Mouse (Mus musculus) retina, adult 2 months (tissue): ENCODE measurements at regions not wholly inside any gene's neighbourhood (a gene's known extent, or its start where the extent isn't known, plus 50 kb on each side); places are given as distances from the start of the nearest gene placed in this dataset.

Source experiments
- DNase-seq: peaks from one replicate; pipeline ENCODE4 v3.0.0-alpha.2; 2012; ENCODE audit warnings: low read depth, low spot score

DNA sequence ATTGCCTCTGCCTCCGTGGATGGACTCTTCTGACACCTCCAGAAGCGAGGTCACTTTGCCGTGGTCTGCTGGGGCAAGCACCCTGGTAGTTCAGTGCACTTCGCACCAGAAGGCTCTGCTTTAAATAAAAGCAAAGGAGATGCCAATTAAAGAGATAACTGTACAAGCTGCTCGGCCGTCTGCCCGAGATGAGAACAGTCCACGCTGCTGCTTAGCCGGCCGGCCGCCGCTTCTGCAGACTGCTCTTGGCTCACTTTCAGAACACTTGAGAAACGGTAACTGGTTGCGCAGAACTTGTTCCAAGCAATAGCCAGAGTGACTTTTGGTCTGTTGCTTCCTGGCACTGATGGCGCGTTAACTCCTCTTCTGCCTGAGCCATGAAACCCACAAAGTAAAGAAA is 121.0 kb upstream of the Rreb1 start:
- DNase-seq = no peak

DNA sequence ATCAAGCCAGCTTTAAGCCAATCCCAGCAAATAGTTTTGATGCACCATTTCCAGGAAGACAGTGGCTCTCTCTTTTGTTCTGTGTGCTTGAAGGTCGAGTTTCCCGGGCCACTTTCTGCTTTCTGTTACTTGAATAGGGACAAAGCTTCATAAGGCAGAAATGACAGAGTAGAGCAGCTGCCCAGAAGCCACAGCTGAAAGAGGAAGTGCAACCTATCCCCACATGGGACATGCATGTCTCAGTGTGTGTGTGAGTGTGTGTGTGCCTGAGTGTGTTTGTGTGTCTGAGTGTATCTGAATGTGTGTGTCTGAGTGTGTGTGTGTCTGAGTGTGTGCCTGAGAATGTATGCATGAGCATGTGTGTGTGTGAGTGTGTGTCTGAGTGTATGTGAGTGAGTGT is 120.2 kb upstream of the Rreb1 start:
- no peak for DNase-seq

DNA sequence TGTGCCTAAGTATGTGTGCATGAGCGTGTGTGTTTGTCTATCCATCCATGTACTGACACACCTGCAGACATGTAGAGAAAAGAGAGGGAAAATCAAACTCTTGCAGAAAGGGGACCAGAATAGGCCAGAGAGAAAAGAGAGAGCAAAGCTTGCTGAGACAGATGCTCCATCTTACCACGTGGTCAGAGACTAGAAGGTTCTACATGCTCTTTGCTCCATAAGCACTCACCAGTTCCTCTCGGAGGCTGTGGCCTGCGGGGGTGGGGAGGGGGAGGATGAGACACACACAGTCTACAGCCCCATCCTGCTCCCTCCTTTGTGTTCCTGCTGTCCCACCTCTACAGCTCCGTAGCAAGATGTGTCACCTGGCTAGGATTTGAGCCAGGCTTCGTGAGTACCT is 119.7 kb upstream of the Rreb1 start:
- DNase-seq = no peak

DNA sequence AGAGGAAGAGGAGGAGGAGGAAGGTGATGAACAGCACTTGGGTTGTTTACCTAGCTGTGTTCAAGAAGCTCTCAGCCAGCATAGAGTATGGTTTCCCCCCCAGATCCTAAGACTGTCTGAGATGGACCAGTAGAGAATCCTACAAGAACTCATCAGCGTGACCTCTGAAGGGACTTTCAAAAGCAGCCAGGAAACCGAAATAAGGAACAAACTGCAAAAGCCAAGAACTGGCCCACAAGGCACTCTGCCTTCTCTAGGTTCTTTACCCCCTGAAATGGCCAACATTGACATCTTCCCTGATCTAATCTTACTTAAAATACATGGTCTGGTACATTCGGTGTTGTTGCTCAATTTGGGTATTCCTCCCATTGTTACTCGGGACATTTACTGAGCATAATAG is 118.1 kb upstream of the Rreb1 start:
- DNase-seq = no peak

DNA sequence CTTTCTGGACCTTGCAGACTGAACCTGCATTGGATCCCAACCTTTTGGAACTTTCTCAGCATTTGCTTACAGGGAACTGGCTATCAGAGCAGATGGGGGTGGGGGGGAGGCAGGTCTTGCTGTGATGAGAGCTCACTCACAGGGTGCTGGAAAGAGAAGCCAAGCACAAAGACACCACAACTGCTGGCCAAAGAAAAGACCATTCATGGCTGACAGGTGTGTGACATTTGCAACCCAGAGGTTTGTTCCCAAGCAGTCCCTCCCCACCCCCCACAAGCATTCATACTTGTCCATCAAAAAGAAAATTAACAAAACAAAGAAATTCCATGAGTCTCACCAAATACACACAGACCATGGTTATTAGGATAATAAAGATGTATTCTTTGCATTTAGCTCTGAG is 117.5 kb upstream of the Rreb1 start:
- DNase-seq = no peak

DNA sequence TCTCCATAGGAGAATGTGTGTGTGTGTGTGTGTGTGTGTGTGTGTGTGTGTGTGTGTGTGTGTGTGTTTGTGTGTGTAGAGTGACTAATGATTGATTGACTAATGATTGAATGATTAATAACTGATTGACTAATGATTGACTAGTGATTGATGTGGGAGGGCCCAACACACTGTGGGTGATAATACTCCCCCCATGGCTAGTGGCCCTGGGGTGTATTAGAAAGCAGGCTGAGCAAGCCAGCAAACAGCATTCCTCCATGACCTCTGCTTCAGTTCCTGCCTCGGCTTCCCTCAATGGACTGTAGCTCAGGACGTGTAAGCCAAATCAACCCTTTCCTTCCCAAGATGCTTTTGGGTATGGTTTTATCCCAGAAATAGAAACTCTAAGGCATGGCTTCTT is 114.1 kb upstream of the Rreb1 start:
- no peak for DNase-seq

DNA sequence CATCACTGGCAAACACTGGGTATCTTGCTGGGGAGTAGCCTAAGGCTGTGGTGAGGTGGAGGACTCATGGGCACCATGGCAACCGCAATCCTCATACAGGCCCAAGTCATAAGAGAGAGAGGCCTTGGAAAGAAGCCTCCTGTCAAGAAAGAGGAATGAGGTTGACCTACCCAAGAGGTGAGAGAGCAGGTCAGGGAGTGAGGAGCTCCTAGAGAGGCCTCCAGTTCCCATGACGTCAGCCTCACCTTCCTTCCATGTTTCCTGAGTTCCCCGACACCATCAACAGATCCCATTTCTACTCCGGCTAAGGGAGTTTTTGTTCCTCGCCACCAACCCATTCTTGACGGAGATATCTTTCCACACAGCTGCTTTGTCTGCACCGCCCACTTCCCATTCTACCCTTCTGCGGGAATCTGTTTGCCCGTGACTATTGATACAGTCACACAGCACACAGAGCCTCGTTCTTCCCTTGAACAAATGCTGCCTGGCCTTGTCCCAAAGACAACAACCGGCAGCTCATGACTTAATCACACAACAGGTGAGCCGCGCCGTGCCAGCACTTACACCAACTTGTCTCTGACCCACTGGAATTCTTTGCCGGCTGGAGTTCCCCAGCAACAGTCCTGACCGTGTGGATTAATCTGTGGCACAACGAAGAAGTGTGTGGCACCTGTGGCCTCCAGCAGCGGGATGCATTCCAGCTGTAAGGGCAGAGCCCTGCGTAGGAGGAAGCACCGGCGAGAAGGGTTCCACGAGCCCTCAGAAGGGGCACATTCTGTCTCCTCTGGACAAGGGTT is 111.8 kb upstream of the Rreb1 start:
- DNase-seq = no peak

DNA sequence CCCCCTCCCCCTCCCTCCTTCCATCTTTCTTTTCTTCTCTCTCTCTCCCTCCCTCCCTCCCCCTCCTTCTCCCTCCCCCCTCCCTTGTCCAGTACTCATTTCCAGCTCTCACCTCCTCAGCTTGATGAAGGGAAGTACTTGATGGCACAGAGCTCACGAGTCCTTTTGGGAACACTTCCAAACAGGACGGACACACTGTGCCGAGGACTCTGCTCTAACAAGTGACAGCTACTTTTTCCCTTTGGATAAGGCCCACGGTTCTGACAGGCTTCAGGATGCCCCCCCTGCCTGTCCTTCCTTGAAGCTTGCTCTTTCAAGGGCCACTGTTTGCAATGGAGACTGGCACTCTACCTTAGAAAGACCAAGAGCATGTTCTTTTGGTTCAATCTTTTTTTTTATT is 110.8 kb upstream of the Rreb1 start:
- no peak for DNase-seq

DNA sequence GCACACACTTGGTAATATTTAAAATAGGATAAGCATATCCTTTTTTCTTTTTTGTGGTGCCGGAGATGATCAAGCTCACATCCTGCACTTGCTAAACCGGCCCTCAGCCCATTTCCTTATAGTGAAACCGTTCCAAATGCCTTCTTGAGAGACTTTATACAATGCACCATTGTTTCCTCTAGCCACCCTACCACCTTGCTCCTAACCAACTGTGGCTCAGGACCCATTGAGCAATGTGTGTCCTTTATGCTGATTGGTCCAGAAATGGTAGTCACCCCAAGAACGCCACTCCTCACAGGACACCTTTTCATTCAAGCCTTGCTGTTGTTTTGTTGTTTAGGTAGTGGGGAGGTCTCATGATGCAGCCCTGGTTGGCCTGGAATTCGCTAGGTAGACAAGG is 110.3 kb upstream of the Rreb1 start:
- DNase-seq = no peak

DNA sequence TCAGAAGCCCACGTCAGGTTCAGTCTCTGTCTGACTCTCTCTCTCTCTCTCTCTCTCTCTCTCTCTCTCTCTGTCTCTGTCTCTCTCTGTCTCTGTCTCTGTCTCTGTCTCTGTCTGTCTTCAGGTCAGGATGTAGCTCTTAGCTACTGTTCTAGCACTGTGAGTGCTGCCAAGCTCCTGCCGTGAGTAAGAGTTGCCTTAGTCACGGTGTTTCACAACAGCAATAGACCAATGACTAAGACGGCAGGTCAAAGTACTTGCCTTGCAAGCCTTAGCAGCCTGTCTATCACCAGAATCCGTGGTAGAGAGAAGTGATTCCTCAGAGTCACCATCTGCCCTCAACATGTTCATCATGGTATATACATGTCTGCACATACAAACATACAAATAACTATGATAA is 107.1 kb upstream of the Rreb1 start:
- no peak for DNase-seq

DNA sequence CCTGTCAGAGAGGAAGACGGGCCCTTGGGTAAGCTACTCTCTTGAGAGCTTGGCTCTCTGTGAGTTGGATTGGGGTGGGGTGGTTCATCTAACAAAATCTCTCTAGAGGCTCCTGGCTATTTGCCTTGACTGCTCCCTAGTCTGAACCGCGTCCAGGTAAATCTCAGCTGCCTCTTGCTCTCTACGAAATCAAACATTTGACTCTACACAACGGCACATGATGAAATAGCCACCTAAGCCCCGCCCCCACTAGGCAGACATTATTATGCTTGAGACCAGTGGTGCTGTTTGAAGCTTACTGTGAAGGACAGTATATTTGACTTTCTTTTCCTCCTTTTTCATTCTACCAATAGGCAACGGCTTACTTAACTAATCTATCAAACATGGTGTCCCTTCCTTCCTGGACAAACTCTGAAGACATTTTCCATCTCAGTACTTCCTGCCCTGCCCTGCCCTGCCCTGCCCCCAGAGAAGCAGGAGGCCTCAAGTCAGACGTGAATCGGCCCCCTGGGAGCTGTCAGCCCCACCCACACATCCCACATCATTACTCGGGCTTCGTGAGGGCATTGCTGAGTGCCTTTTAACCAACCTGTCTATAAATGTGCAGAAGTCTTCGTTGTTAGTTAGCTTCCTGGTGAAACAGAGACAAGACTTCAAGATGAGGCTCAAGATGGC is 103.4 kb upstream of the Rreb1 start:
- DNase-seq = no peak

DNA sequence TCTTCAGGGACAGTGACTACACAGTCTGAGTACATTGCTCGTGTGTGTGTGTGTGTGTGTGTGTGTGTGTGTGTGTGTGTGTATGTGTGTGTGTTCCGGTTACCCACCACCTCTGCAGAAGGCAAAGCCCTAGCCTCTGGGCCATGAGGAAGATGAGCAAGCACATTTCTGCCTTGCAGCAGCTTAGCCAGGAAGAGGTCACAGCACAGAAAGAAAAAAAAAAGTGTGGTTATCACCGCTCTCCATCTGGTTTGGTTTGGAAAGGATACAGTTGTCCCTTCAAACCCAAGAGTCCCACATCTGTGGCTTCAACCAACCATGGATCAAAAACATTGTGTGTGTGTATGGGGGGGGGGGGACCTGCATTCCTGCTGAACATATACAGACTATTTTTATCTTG is 102.5 kb upstream of the Rreb1 start:
- DNase-seq = no peak

DNA sequence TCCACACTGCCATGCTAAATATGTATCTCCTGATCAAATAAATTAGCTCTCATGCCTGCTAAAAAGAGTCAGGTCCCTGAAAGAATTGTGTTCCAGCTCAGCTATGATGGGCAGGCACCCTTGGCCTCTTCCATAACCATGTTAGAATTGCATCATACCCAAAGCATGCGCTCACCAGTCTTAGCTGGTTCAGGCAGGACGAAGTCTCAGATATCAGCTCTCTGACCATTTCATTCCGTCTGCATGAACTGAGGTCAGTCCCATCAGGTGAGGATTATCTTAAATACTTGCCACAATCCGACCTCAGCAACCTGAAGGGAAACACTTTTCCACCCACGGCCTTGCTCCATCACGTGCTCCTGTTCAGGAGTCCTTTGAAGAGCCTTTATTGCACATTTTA is 101.3 kb upstream of the Rreb1 start:
- DNase-seq = no peak

DNA sequence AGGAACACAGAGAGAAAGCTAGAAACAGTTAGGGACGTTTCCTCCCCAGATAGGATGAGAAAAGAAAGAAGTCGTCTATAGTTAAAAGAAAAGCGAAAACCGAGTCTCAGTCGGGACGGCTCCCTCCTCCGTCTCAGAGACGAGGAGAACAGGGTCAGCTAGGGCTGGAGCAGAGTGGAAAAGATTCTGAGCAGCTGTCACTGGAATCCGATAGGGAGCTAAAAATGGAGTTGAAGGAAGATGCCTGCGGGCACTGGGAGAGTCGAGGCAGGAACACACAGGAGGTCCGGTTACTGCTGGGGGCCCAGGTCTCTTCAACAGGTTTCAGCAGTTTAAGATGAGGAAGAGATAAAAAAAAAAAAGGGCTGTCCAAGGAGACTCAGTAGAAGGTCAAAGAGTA is 99.9 kb upstream of the Rreb1 start:
- DNase-seq = no peak

DNA sequence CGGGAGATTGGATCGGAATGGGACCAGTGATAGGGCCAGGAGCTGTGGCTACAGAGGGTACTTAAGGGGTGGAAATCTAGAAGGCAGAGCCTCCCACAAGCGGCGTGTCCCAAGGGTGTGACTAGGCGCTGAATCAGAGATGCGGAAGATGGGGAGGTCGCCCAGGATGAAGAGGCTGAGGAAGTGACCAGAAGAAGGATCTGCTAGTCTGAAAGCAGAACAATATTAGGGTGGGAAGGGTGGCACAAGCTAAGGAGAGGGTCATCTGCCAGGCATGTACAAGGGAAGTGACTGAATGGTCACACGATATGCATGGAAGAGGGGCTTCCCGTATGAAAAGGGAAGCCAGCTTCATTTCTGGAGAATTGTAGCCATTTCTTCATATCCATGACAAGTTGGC is 99.4 kb upstream of the Rreb1 start:
- no peak for DNase-seq

DNA sequence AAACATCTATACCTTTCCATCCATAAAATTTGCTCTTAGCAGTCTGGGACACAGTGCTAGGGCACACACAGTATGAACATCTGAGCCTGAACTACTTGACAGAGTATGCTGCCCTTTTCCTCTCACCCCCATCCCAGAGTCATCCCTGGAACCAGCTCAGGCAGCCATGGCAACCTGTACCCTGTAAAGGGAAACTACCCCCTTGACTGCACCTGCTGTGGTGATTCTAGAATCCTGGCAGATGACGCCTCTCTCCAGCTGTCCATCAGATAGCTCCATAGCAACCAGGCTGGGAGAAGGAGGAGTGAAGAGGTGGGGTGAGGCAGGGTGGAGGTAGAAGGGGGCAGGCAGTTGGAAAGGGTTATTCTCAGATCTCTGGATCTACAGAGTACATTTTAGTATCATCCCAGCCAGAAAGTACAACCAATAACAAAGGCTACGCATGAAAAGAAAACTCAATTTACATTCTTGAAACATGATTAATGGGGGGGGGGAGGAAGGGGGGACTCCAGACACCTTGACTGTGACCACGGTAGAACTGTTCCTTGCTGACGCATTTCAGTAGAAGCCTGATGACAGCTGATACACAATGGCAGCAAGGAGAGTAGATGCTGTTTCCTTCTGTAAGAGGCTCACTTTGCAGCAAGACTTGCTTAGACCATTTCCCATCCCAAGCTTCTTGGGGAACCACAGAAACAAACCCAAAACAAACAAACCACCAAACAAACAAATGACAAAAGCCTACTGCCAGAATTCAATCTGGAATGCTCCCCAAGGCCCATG is 97.2 kb upstream of the Rreb1 start:
- DNase-seq = no peak

DNA sequence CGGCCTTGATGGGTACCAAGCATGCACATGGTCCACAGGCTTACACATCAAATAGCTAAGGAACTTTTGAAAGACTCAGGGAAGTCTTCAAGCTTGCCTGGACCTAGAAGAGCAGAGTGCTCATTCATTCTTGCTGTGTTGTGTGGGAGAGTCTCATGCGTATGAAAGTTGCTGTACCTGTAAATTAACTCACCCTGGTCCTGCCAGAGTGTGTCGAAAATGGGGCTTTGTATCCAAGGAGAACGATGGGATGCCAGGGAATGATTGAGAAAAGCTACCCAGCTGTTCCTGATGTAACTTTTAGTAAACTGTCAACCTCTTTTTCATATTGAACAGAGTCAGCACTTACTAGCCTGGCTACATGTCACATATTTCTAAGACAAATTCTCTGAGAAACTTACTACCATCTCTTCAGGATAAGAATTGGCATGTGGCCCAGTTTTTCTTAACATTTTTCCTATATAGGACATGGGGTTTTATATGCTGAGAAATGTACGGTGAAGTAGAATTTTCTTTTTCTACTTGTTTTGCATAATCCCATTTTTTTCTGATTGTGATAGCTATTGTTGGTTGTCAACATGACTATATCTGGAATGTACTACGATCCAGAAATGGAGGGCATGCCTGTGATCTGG is 95.0 kb upstream of the Rreb1 start:
- DNase-seq = no peak

DNA sequence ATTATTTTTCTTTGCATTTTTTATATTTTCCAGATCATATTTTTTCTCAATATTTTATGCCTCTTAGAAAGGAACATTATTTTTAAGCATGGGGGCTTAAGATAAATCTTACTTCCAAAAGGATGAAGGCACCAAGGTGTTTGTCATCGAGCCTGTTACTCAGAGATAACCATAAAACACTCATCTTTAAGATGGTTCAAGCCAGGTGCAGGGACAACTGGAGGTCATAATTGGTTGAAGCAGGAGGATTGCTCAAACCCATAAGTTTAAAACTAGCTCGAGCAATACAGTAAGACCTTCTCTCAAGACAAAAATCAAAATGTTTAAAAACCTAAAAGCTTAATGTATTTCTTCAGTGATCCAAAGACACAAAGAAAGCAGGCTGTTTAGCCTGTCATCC is 92.6 kb upstream of the Rreb1 start:
- no peak for DNase-seq

DNA sequence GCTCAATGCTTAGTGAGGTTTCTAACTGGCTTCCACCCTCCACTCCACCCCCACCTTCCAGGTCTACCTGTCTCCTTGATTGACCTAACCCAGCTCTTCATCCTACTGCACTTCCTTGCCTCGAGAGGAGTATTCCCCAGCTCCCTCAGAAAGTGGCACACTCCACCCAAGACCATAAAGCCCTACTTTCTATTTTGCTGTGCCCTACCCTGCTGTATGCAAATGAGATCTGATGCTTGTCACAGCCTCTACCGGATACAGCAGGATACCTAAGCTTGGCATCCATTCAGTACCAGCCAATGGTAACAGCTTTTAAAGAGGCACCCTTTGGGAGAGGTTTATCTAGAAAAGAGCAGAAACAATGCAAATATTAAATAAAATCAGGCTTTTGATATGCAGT is 92.1 kb upstream of the Rreb1 start:
- no peak for DNase-seq

DNA sequence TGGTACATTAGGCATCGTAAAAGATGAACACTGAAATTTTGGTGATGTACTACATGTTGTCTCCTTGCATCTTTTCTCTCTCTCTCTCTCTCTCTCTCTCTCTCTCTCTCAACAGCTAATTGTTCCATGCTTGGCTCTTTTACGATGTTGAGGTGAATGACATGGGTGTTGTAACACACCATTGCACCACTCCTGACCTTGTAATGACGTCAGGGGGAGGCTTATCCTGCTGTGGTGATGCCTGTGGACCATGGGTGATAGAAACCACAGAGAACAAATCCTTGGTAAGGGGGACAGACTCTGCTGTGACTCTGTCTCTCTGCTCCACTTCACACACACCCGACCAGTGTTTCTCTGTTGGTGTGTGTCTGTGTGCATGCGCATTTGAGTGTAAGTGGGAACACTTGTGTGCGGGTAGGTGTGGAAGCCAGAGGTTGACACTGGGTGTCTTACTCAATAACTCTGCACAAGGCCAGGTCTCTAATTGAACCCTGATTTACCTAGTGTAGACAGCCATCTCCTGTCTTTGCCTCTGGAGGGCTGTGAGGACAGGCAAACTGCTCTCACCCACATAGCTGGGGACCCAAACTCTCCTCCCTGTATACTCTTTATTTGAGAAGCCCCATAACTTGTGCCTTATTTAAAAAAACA is 88.9 kb upstream of the Rreb1 start:
- no peak for DNase-seq

DNA sequence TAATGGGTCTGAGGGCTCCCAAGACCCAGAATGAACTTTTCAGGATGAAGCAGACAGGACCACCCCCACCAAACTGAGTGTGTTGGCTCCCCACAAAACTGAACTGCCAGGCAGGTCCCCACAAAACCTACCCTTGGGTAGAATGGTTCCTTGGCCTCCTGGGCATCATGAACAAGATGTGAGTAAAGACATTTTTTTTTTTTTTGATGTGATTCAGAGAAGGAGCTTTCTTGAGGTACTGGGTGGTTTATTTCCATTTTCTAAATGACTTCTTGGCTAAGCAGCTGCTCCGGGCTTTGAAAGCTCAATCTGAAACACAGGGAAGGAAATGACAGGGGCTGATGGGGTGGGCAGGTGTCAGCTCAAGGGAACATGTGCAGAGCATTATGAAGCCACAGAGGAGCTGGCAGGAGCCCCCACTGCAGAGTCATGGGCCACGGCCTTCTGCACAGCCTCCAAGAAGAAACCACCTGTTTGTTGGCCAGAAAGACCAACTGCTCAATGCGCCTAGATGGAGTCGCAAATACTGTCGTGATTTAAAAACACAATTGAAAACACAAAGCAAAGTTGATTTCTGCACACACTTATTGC is 86.2 kb upstream of the Rreb1 start:
- no peak for DNase-seq
